Comparison of ENCODE assay signal across 8 mouse cellular contexts in the genomic region with DNA sequence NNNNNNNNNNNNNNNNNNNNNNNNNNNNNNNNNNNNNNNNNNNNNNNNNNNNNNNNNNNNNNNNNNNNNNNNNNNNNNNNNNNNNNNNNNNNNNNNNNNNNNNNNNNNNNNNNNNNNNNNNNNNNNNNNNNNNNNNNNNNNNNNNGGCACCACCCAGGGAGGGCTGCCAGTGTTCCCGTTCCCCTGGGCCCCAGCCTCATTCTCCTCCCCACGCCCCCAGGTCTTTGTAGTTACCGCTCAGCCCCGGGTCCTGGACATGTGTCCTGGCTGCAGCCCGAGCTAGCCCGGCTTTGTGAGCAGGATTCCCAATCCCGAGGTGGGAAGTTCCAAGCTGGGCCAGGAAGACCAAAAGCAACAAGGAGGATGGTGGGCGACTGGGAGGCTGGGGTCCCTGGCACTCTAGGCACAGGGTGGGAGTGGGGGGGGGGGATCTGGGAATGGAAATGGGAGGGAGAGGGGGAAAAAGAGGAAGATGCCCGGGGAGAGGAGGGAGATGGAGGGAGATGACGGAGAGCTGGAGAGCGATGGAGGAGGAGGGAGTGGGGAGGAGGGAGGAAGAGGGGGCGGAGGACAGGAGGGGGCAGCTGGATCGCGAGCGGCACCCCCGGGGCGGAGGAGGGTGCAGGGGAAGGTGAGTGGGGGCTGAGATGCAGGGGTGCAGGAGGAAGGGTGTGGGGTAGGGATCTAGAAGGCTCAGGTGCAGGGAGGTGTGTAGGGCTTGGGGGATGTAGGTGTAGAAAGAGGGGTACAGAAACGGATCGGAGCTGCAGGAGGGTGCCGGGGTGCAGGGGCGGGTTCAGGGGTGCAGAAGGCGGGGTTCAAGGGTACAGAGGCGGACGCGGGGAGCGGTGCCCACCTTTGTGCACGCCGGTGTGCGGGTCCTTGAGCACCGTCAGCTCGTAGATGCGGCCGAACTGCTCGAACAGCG. TPM values are rescaled to one million over a fixed set of nuclear protein-coding genes. Genes with fewer than 3 reads are reported as not detected.
DNase-seq lines count a peak whose midpoint lies in the region; ATAC-seq and TF ChIP-seq lines count a peak whose summit lies in the region.

No protein-coding gene starts in this region.

- TF ChIP-seq EP300 in heart, postnatal 0 days (IDR thresholded peaks at IDR 0.05; ENCODE audit: low read depth): no peak

- DNase-seq in layer of hippocampus, postnatal 10 days (ENCODE audit: low spot score in 2 of 2): peak; percentile 49
- DNase-seq in layer of hippocampus, adult 9-11 months: no peak
- no peak for DNase-seq in heart, postnatal 0 days (ENCODE audit: low spot score)
- no peak for DNase-seq in midbrain, embryonic 10.5 days (ENCODE audit: low spot score)
- DNase-seq in gastrocnemius, adult 18-20 months (ENCODE audit: low spot score): no peak
- no peak for DNase-seq in spleen, adult 18-20 months
- DNase-seq in kidney, adult 11 months: no peak

- H3K4me2 ChIP-seq in heart, postnatal 0 days (ENCODE audit: low read depth, low read length): peak overlapping the region; percentile 68

- H3K9ac ChIP-seq in heart, postnatal 0 days (replicated peaks; ENCODE audit: low read depth, low read length): 0 out of 2 replicates have a peak overlapping the region, but pooled peaks have one; percentile 8

- H3K27me3 ChIP-seq in heart, postnatal 0 days (ENCODE audit: control insufficient read depth, insufficient read depth, low read length): peaks cover 33% of the 10 kb centered on the region
- peaks cover 55% of the 10 kb centered on the region for H3K27me3 ChIP-seq in midbrain, embryonic 10.5 days (ENCODE audit: low read depth, poor library complexity, severe bottlenecking)

- peaks cover 6% of the 10 kb centered on the region for H3K36me3 ChIP-seq in heart, postnatal 0 days (replicated peaks; ENCODE audit: control insufficient read depth, insufficient read depth, low read length)
- peaks cover 10% of the 10 kb centered on the region for H3K36me3 ChIP-seq in midbrain, embryonic 10.5 days

- no peaks in the 10 kb centered on the region for H3K9me3 ChIP-seq in heart, postnatal 0 days (replicated peaks; ENCODE audit: control insufficient read depth, low read length)
- H3K9me3 ChIP-seq in midbrain, embryonic 10.5 days (replicated peaks): no peaks in the 10 kb centered on the region

- WGBS in heart, postnatal 0 days: 6% methylated on average over 30 of the region's 35 CpGs
- 2% methylated on average over 35 of the region's 35 CpGs for WGBS in midbrain, embryonic 10.5 days

- TF ChIP-seq CTCF in heart, postnatal 0 days (IDR thresholded peaks at IDR 0.05; ENCODE audit: low read depth): no peak

- no peak; the same call in 1 of the 2 replicates for ATAC-seq in heart, postnatal 0 days (ENCODE audit: insufficient read depth, low read depth)

- peak overlapping the region; percentile 55 for H3K4me3 ChIP-seq in brown adipose tissue, adult 24 weeks (ENCODE audit: insufficient read depth, low read depth, low read length)
- H3K4me3 ChIP-seq in heart, postnatal 0 days (ENCODE audit: low read depth, low read length): peak overlapping the region; percentile 39
- H3K4me3 ChIP-seq in midbrain, embryonic 10.5 days: peak overlapping the region; percentile 59

- H3K27ac ChIP-seq in brown adipose tissue, adult 24 weeks (replicated peaks; ENCODE audit: low read depth, low read length): no peak overlapping the region
- no peak overlapping the region for H3K27ac ChIP-seq in heart, postnatal 0 days (ENCODE audit: low read depth)
- peak overlapping the region; percentile 80 for H3K27ac ChIP-seq in midbrain, embryonic 10.5 days (replicated peaks)

- no peaks in the 10 kb centered on the region for H3K4me1 ChIP-seq in brown adipose tissue, adult 24 weeks (ENCODE audit: control insufficient read depth, insufficient read depth, insufficient read length, low read length)
- H3K4me1 ChIP-seq in heart, postnatal 0 days (ENCODE audit: control insufficient read depth, insufficient read depth): no peaks in the 10 kb centered on the region
- H3K4me1 ChIP-seq in midbrain, embryonic 10.5 days: peaks cover 49% of the 10 kb centered on the region

RNA-seq across cellular contexts. Expression of gene Celf5, which starts 0.6 kb away (rescaled TPM):
- total RNA-seq in layer of hippocampus, postnatal 10 days (2021): 100 to 1,000 TPM; 259 to 261 TPM
- 0.63 TPM in 1 of 2 replicates, not detected in the other for polyA plus RNA-seq in brown adipose tissue, adult 24 weeks (2012; ENCODE audit: insufficient read depth, insufficient read length, missing spikeins)
- not detected in 2 replicates for total RNA-seq in heart, postnatal 0 days (2014; rRNA removed; ENCODE audit: low replicate concordance)
- 0.07 and 0.08 TPM in 2 replicates for polyA plus RNA-seq in heart, postnatal 0 days (2015; fragmentation: Nextera tagmentation; extraction: Ambion mirVana)
- polyA plus RNA-seq in midbrain, embryonic 10.5 days (2016; fragmentation: Nextera tagmentation; extraction: Ambion mirVana): 5.0 and 10.8 TPM in 2 replicates
- under 1 TPM; 0.05 to 0.07 TPM for total RNA-seq in gastrocnemius, adult 18-20 months (2021)

RNA-seq across cellular contexts. Expression of gene Ncln, which starts 14.3 kb away (rescaled TPM):
- 100 to 1,000 TPM in 1 of 2 experiments, 10 to 100 TPM in 1; 89.3 to 116 TPM for total RNA-seq in layer of hippocampus, postnatal 10 days (2021)
- 13.9 and 17.9 TPM in 2 replicates for polyA plus RNA-seq in brown adipose tissue, adult 24 weeks (2012; ENCODE audit: insufficient read depth, insufficient read length, missing spikeins)
- 88.5 and 91.5 TPM in 2 replicates for total RNA-seq in heart, postnatal 0 days (2014; rRNA removed; ENCODE audit: low replicate concordance)
- 27.1 and 30.5 TPM in 2 replicates for polyA plus RNA-seq in heart, postnatal 0 days (2015; fragmentation: Nextera tagmentation; extraction: Ambion mirVana)
- polyA plus RNA-seq in midbrain, embryonic 10.5 days (2016; fragmentation: Nextera tagmentation; extraction: Ambion mirVana): 84.5 and 87.5 TPM in 2 replicates
- 10 to 100 TPM; 41.0 to 45.8 TPM for total RNA-seq in gastrocnemius, adult 18-20 months (2021)

RNA-seq across cellular contexts. Expression of gene S1pr4, which starts 18.1 kb away (rescaled TPM):
- under 1 TPM in 1 of 2 experiments, not detected in 1; 0.30 TPM for total RNA-seq in layer of hippocampus, postnatal 10 days (2021)
- polyA plus RNA-seq in brown adipose tissue, adult 24 weeks (2012; ENCODE audit: insufficient read depth, insufficient read length, missing spikeins): 0.71 and 0.79 TPM in 2 replicates
- total RNA-seq in heart, postnatal 0 days (2014; rRNA removed; ENCODE audit: low replicate concordance): 0.66 TPM in 1 of 2 replicates, not detected in the other
- polyA plus RNA-seq in heart, postnatal 0 days (2015; fragmentation: Nextera tagmentation; extraction: Ambion mirVana): 0.34 and 0.43 TPM in 2 replicates
- 0.37 and 0.89 TPM in 2 replicates for polyA plus RNA-seq in midbrain, embryonic 10.5 days (2016; fragmentation: Nextera tagmentation; extraction: Ambion mirVana)
- total RNA-seq in gastrocnemius, adult 18-20 months (2021): under 1 TPM; 0.71 to 0.78 TPM

RNA-seq across cellular contexts. Expression of gene Nfic, which starts 26.4 kb away (rescaled TPM):
- total RNA-seq in layer of hippocampus, postnatal 10 days (2021): 10 to 100 TPM; 51.2 to 55.8 TPM
- polyA plus RNA-seq in brown adipose tissue, adult 24 weeks (2012; ENCODE audit: insufficient read depth, insufficient read length, missing spikeins): 40.9 and 42.9 TPM in 2 replicates
- 24.6 and 47.6 TPM in 2 replicates for total RNA-seq in heart, postnatal 0 days (2014; rRNA removed; ENCODE audit: low replicate concordance)
- 73.7 and 77.9 TPM in 2 replicates for polyA plus RNA-seq in heart, postnatal 0 days (2015; fragmentation: Nextera tagmentation; extraction: Ambion mirVana)
- 8.7 and 11.7 TPM in 2 replicates for polyA plus RNA-seq in midbrain, embryonic 10.5 days (2016; fragmentation: Nextera tagmentation; extraction: Ambion mirVana)
- 100 to 1,000 TPM; 232 to 244 TPM for total RNA-seq in gastrocnemius, adult 18-20 months (2021)

RNA-seq across cellular contexts. Expression of gene Gna15, which starts 42.2 kb away (rescaled TPM):
- 1 to 10 TPM; 1.9 to 3.2 TPM for total RNA-seq in layer of hippocampus, postnatal 10 days (2021)
- not detected in 2 replicates for polyA plus RNA-seq in brown adipose tissue, adult 24 weeks (2012; ENCODE audit: insufficient read depth, insufficient read length, missing spikeins)
- total RNA-seq in heart, postnatal 0 days (2014; rRNA removed; ENCODE audit: low replicate concordance): 0.35 TPM in 1 of 2 replicates, not detected in the other
- polyA plus RNA-seq in heart, postnatal 0 days (2015; fragmentation: Nextera tagmentation; extraction: Ambion mirVana): 0.59 and 0.63 TPM in 2 replicates
- polyA plus RNA-seq in midbrain, embryonic 10.5 days (2016; fragmentation: Nextera tagmentation; extraction: Ambion mirVana): 0.53 and 0.85 TPM in 2 replicates
- under 1 TPM; 0.53 to 0.57 TPM for total RNA-seq in gastrocnemius, adult 18-20 months (2021)

Comparison
In these comparisons a context has a peak if more than half of its experiments do, and no peak if none do; other contexts are left out.
1. DNase-seq: peak in layer of hippocampus, postnatal 10 days (2 of 2); none in layer of hippocampus, adult 9-11 months (single experiment), heart, postnatal 0 days (single experiment), midbrain, embryonic 10.5 days (single experiment), gastrocnemius, adult 18-20 months (single experiment), spleen, adult 18-20 months (0 of 2) and kidney, adult 11 months (single experiment).
2. RNA of gene Celf5, which starts 0.6 kb away (total RNA-seq): 259 to 261 TPM in layer of hippocampus, postnatal 10 days; 0.05 to 0.07 TPM in gastrocnemius, adult 18-20 months and not detected in heart, postnatal 0 days; every median in the first group is over 100 times any median in the second.
3. Peak in every context shown above with its lines, with median percentiles within 50 percentile points of each other: H3K4me3 ChIP-seq.